Mouse (Mus musculus) layer of hippocampus, adult 6 months (tissue): Measurements from ENCODE around the gene Gpr63. TPM values are rescaled to one million over a fixed set of nuclear protein-coding genes. Genes with fewer than 3 reads are reported as not detected.

Experiments
- long read RNA-seq, 2 experiments: library from polyadenylated mRNA; unstranded; transcript quantifications; one replicate each; pipeline ENCODE4 v2.0.0; 2019 to 2020
- polyA plus RNA-seq: library from polyadenylated mRNA; unstranded; fragments of <200 nt; fragmentation: Nextera tagmentation; gene quantifications from 2 replicates; pipeline ENCODE4 v1.2.3, GENCODE M21; 2021

The Gpr63 gene
- 12.7 and 12.9 TPM in 2 replicates for polyA plus RNA-seq
- long read RNA-seq, experiment 1 = 0 reads
- long read RNA-seq, experiment 2 = 0 reads

GRCm38 (mm10) chr4:24966299-24966991 lies at the start of gene Gpr63:
TSS of gene Gpr63 (plus strand) at chr4:24966407.

Other genes with a start within 250 kb of the Gpr63 start
- 9.7 and 10.5 TPM in 2 replicates for gene Klhl32, start 115.3 kb upstream of the Gpr63 start, polyA plus RNA-seq
- 28.8 and 30.0 TPM in 2 replicates for gene Ndufaf4, start 68.3 kb upstream of the Gpr63 start, polyA plus RNA-seq